Mouse (Mus musculus): ENCODE results near the gene Fgfr2.

DNA sequence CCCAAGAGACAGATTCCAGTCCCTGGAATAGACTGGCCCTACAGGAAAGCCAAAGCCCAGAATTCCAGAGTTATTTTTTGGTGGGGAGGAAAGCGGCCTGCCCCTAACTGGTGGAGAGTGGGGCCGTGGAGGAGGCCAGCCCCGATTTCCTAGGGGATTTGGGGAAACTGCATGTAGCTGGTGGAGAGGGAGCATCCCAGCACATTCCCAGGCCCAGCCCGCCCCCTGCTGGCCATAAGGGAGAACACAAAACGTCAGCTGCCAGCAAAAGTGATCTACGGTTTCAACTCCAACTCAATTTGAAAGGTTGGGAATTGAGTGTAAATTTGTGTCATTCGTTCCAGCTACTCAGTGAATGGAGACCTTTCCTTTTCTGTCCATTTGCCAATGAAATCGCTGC is 909.7 kb downstream of the Fgfr2 start:
- TF ChIP-seq CTCF (IDR thresholded peaks at IDR 0.05; ENCODE audit: control insufficient read depth, insufficient read depth, insufficient replicate concordance, low read depth, low read length) (peak; percentile 89), POLR2A (IDR thresholded peaks at IDR 0.05; ENCODE audit: control insufficient read depth, low read depth, low read length) (no peak)
